Mouse (Mus musculus): Measurements from ENCODE around the gene G3bp1.

Gene G3bp1

DNA sequence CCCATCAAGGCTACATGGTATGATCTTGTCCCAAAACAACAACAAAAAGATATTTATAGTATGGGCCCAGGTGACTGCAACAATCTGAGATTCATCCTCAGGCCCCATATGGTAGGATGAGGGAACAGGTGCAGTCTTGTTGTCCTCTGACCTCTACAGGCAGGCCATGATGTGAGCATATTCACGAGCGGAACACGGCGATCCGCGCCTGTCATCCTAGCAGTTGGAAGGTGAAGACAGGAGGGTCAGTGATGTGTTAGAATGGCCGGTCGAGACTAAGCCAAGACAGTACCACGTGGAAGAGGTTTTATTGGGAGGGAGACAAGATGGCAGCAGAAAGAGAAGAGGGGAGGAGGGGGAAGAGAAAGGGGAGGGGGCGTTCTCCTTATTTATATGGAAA lies 4.8 kb upstream of the G3bp1 start:
- DNase-seq (ENCODE audit: low read depth): no peak

DNA sequence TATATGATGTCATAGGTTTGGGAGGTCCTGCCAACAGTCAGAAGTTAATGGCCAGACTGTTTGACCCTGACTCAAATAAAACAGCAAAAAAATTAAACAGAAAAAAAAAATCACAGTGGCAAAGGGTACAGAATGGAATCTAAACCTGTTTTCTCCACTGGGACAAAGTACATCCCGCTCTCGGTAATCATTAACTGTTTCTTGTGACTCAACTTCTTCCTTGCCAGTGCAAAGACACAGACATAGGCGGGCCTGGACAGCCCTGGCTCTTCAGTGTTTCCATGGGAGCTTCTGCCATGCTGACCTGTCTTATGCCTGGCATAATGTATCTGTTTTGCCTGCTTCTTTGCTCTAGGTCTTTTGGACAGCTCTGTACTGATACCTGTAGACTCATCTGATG lies 4.3 kb upstream of the G3bp1 start:
- DNase-seq (ENCODE audit: low read depth): no peak

- DNase-seq (ENCODE audit: low read depth): peak; percentile 31
Observed at GRCm38 (mm10) chr11:55468012-55468411, 1.5 kb upstream of the G3bp1 start.

DNA sequence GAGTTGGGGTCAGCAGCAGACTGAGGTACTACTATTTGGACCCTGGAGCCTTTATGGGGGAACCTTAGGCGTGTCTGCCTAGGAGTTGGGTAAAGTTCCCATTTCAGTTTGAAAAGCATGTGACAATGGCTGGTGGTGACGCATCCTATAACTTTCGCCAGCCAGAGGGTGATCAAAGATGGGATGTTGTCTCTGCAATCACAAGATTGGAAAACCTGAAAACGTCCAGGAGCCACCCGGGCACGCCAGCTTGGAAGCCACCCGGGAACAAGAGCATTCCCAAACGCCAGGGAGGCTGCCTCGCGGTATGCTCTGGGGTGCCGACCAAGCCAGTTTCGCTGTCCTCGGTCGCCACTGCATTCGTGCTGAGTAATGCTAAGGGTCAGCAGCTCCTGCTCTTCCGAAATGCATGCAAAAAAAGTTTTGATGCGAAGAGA lies 856 bp upstream of the G3bp1 start:
- peak; percentile 66 for DNase-seq (ENCODE audit: low read depth)

GRCm38 (mm10) chr11:55469923-55470691 lies 622 bp downstream of the G3bp1 start:
- peak; percentile 17 for DNase-seq (ENCODE audit: low read depth)

DNA sequence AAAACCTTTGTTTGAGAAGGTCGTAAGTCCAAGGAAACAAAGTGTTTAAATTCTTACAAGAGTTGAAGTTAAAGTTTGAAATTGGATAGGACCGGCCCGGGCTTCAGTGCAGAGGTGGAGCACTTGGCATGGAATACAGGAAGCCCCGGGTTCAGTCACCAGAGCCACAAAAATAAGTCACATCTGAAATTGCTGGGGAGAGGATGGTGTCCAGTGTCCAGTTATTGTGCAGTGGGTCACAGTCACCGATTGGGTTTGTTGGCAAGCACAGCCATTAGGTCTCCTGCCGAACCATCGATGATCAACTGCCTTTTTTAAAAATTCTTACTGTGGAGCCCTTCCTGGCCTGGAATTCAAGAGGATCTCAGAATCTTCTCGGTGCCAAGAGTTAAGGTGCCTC lies 1.3 kb downstream of the G3bp1 start:
- no peak for DNase-seq (ENCODE audit: low read depth)

DNA sequence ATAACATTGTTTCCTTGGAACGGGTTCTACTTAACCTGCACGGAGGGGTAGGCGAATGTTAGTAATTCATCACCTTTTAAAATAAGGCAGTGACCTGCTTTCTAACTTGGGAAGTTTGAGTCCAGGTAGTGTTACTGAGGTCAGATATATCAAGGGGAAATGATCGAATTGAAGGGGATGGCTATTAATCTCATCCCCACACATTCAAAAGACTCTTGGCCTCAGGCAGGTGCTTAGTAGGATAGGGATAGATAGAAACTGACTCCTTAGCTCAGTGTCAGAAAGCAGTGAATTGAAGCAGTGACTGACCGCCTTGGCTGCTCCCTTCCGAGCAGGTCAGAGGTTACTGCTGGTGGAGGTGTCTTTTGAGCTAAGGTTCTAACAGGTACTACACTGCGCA lies 2.0 kb downstream of the G3bp1 start:
- no peak for DNase-seq (ENCODE audit: low read depth)

DNA sequence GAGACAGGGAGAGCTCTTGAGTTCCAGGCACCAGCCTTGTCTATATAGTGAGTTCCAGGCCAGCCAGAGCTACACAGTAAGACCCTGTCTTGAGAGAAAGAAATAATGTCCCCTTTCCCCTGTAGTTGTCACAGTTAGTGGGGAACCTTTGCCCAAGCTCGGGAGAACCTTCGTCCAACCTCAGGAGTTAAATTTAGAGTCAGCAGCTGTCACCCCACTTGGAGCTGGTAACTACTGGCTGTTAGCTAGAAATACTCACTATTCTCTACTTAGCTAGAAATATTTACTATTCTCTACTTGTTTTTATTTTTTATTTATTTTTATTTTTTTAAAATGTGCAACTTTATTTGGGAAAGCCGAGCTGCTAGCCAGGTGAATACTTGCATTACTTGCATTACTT lies 3.7 kb downstream of the G3bp1 start:
- no peak for DNase-seq (ENCODE audit: low read depth)

DNA sequence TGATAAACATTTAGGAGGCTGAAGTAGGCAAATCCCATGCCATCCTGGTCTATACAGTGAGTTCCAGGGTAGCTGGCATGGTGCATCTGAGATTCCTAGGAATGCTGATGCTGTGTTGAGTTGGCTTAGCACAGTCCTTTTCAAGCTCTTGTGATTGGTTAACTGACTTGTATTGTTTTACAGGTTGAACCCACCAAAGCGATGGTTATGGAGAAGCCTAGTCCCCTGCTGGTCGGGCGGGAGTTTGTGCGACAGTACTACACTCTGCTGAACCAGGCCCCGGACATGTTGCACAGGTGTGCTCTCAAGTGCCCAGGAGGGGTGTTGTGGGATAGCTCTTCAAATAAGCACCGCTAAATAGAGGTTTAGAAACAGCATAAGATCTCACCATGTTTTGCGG lies 16.0 kb downstream of the G3bp1 start:
- no peak for DNase-seq (ENCODE audit: low read depth)

- DNase-seq (ENCODE audit: low read depth): no peak
Observed at GRCm38 (mm10) chr11:55496158-55496557, 26.7 kb downstream of the G3bp1 start.

GRCm38 (mm10) chr11:55497885-55498284 lies 28.4 kb downstream of the G3bp1 start:
- DNase-seq (ENCODE audit: low read depth): peak; percentile 79

DNA sequence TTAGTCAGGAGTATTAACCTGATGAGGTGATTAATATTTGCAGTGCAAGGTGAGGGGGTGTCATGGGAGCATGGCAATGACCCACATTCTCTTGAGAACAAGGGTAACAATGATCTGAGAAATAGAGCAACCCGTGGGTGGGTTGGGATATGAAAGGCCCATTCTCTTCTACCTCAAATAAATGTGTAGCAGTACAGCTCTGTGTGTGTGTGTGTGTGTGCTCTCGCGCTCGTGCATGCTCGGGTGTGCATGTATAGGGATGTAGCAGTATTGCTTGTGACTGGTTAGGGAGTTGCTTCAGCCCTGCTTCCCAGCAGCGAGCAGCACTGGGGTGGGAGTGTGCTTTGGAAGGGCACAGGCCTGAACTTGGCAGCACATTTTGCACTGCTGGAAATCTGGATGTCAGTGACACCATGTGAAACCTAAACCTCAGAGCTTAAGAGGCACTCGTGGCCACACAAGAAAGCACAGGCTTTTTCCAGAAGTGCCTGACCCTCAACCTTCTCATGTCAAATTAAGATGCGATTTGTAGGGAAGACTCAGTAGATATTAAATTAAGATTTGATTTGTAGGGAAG lies 32.6 kb downstream of the G3bp1 start:
- DNase-seq (ENCODE audit: low read depth): no peak

- no peak for DNase-seq (ENCODE audit: low read depth)
Observed at GRCm38 (mm10) chr11:55502886-55503285, 33.4 kb downstream of the G3bp1 start.

DNA sequence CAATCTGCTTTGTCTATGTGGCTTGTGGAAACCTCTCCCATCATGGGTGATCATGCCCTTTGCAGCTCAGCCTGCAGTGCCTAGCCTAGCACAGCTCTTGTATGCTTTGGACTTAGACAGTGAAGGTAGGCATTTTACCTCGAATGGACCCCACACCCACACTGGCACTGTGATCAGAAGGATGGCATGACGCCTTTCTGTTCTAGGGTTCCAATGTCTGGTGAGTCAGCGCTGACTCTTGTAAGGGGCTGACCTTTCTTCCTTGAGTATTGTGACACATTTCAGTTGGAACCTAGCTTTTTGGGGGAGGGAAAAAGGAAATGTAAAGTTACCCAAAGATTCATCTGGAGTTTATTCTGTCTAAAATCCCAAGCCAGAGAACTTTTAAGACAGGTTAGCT lies 36.0 kb downstream of the G3bp1 start:
- peak; percentile 81 for DNase-seq (ENCODE audit: low read depth)

GRCm38 (mm10) chr11:55511374-55511773 lies 41.9 kb downstream of the G3bp1 start:
- DNase-seq (ENCODE audit: low read depth): no peak

GRCm38 (mm10) chr11:55517666-55518065 lies 48.2 kb downstream of the G3bp1 start:
- no peak for DNase-seq (ENCODE audit: low read depth)

- peak; percentile 86 for DNase-seq (ENCODE audit: low read depth)
Observed at GRCm38 (mm10) chr11:55518806-55519674, 49.6 kb downstream of the G3bp1 start.

DNA sequence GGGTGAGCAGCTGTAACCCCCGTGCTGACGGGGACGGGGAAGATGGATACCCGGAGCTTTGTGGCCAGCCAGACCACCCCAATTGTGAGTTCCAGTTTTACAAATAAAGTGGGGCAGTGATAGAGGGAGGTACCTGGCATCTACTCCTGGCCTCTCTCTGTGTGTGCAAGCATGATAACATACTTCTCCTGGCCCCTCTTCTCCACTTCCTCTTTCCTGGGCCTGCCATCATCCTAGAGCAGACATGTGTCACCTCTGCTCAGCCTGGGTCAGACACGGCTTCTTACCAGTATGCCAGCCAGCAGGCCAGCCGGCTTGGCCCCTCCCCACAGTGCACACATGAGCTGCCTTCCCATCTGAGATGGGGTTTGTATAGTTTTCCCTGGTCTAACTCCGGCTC lies 61.3 kb downstream of the G3bp1 start:
- no peak for DNase-seq (ENCODE audit: low read depth)

- peak; percentile 19 for DNase-seq (ENCODE audit: low read depth)
Observed at GRCm38 (mm10) chr11:55533378-55533777, 63.9 kb downstream of the G3bp1 start.

DNA sequence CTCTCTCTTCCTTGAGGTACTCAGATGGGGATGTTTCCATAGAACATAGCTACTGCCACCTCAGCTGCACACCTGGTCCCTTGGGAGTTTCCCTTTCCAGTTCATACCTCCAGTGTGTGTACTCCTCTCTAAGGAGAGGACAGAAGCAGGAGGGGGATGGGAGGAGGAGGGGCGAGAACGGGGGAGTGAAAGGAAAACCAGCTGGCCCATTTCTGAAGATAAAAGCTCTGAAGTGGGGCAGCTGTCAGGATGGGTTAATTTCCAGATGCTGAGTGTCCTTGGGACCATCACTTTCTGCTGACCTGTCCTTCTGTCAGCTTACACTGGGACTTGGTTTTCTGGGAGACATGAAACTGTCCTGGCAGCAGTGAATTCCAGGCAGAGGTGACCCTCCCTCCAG lies 65.3 kb downstream of the G3bp1 start:
- no peak for DNase-seq (ENCODE audit: low read depth)

DNA sequence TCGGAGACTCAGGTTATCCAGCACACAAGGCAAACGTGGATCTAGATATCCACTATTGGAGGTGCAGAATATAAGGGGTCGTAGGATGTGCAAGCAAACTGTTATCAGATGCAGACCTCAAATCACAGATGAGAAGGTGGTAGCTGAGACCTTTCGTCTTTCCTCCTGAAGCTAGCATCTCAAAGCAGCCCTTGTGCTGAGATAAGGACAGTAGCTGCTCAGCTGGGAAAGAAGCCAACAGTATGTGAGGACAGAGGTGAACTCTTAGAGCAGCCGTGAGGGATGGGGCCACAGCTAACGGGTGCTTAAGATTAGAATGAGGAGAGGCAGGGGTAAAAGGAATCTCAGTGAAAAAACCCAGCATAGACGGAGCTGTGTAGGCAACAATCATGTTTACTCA lies 72.6 kb downstream of the G3bp1 start:
- DNase-seq (ENCODE audit: low read depth): no peak

DNA sequence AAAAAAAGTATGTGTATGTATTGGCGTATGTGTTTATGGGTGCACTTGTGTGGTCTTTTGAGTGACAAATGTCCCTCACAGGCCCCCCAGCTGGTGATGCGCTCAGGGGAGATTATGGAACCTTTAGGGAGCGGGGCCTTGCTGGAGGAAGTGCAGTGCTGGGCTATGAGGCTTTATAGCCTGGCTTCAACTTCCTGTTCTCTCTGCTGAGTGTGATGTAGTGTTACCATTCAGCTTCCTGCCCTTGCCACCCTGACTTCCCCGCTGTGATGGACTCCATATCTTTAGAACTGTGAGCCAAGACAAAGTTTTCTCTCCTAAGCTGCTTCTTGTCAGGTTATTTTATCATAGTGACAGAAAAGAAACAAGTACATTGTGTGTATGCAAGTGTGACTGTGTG lies 73.2 kb downstream of the G3bp1 start:
- DNase-seq (ENCODE audit: low read depth): no peak

GRCm38 (mm10) chr11:55545690-55546089 lies 76.2 kb downstream of the G3bp1 start:
- DNase-seq (ENCODE audit: low read depth): no peak

Data from NIH3T3 (cell line).